In genomic region chr10:117539532-117539931, GRCm38 (mm10) we compare ENCODE assay signal across 29 mouse cellular contexts.
"Had no signal": no experiment of that assay in that cellular context is flagged by ENCODE, and none has a peak within 500 bp of the region (broad histone marks: within the 10 kb centered on the region; RNA-seq: fewer than 3 reads in every experiment).

No protein-coding gene starts in this region.

- H3K36me3 ChIP-seq: limb, embryonic 10.5 days; limb, embryonic 12.5 days; limb, embryonic 13.5 days; limb, embryonic 15.5 days; liver, embryonic 12.5 days; liver, embryonic 13.5 days; liver, embryonic 15.5 days; lung, embryonic 15.5 days; midbrain, embryonic 10.5 days; midbrain, embryonic 12.5 days; midbrain, embryonic 15.5 days; neural tube, embryonic 12.5 days had no signal

- H3K9me3 ChIP-seq: limb, embryonic 10.5 days; limb, embryonic 12.5 days; limb, embryonic 13.5 days; limb, embryonic 15.5 days; liver, embryonic 12.5 days; liver, embryonic 13.5 days; liver, embryonic 15.5 days; lung, embryonic 15.5 days; midbrain, embryonic 10.5 days; midbrain, embryonic 12.5 days; midbrain, embryonic 15.5 days; neural tube, embryonic 12.5 days had no signal

- H3K27ac ChIP-seq: left cerebral cortex, adult 2 months; limb, embryonic 10.5 days; limb, embryonic 12.5 days; limb, embryonic 13.5 days; limb, embryonic 15.5 days; liver, embryonic 12.5 days; liver, embryonic 13.5 days; liver, embryonic 14.5 days; liver, embryonic 15.5 days; lung, embryonic 15.5 days; macrophage; midbrain, embryonic 10.5 days; midbrain, embryonic 12.5 days; midbrain, embryonic 15.5 days; neural tube, embryonic 12.5 days had no signal

- H3K9ac ChIP-seq: limb, embryonic 12.5 days; limb, embryonic 13.5 days; limb, embryonic 15.5 days; liver, embryonic 12.5 days; liver, embryonic 13.5 days; liver, embryonic 14.5 days; liver, embryonic 15.5 days; liver, postnatal 0 days; lung, embryonic 14.5 days; lung, embryonic 15.5 days; midbrain, embryonic 12.5 days; midbrain, embryonic 15.5 days; neural tube, embryonic 12.5 days had no signal

- H3K4me1 ChIP-seq: liver, embryonic 12.5 days; liver, embryonic 13.5 days; liver, embryonic 15.5 days; lung, embryonic 15.5 days; megakaryocyte, embryonic 14.5 days; midbrain, embryonic 12.5 days; midbrain, embryonic 15.5 days; neural tube, embryonic 12.5 days had no signal

- H3K27me3 ChIP-seq: limb, embryonic 12.5 days; limb, embryonic 13.5 days; limb, embryonic 15.5 days; liver, embryonic 12.5 days; liver, embryonic 13.5 days; liver, embryonic 15.5 days; lung, embryonic 15.5 days; midbrain, embryonic 12.5 days; midbrain, embryonic 15.5 days; neural tube, embryonic 12.5 days had no signal

- DNase-seq: left cerebral cortex, postnatal 4 days; liver; liver, embryonic 13.5 days; liver, postnatal 0 days; lung, adult 18-20 months; lung, adult 2 months; lung, embryonic 14.5 days; lung, postnatal 10 days; lung, postnatal 14 days; lung, postnatal 36 days; midbrain, embryonic 14.5 days had no signal

- H3K4me3 ChIP-seq: left cerebral cortex, adult 2 months; limb, embryonic 10.5 days; limb, embryonic 12.5 days; limb, embryonic 13.5 days; limb, embryonic 15.5 days; liver, embryonic 12.5 days; liver, embryonic 13.5 days; liver, embryonic 15.5 days; lung, embryonic 15.5 days; megakaryocyte, embryonic 14.5 days; midbrain, embryonic 10.5 days; midbrain, embryonic 12.5 days; midbrain, embryonic 15.5 days; myocyte; neural tube, embryonic 12.5 days had no signal

- H3K4me2 ChIP-seq: limb, embryonic 12.5 days; limb, embryonic 13.5 days; limb, embryonic 15.5 days; liver, embryonic 11.5 days; liver, embryonic 12.5 days; liver, embryonic 13.5 days; liver, embryonic 15.5 days; lung, embryonic 14.5 days; lung, embryonic 15.5 days; midbrain, embryonic 12.5 days; midbrain, embryonic 15.5 days; neural tube, embryonic 12.5 days had no signal

- ATAC-seq: liver, embryonic 12.5 days; liver, postnatal 0 days; midbrain, embryonic 15.5 days; midbrain, embryonic 16.5 days had no signal
